Mouse (Mus musculus): ENCODE results near the gene Mybpc2. TPM values are rescaled to one million over a fixed set of nuclear protein-coding genes. Genes with fewer than 3 reads are reported as not detected.

Mybpc2 gene
- polyA plus RNA-seq, 1 experiment from 2014 or later: 0.27 TPM

Small RNA genes within 50 kb of the gene (microRNA-seq; reads per million reads assigned to microRNA genes)
- gene Mir7052: 0.77 reads per million
- gene Mir7053: not detected

Other genes starting within 250 kb of the Mybpc2 start
- gene Clec11a, start 217.8 kb downstream of the Mybpc2 start, polyA plus RNA-seq (2015; fragmentation: Nextera tagmentation; extraction: Ambion mirVana): 5.1 and 6.9 TPM in 2 replicates
- gene Shank1, start 214.4 kb downstream of the Mybpc2 start, polyA plus RNA-seq (2015; fragmentation: Nextera tagmentation; extraction: Ambion mirVana): 2.2 TPM in 2 replicates
- 1.6 and 1.7 TPM in 2 replicates for gene Syt3, start 140.6 kb downstream of the Mybpc2 start, polyA plus RNA-seq (2015; fragmentation: Nextera tagmentation; extraction: Ambion mirVana)
- 0.80 and 1.2 TPM in 2 replicates for gene 1700008O03Rik, start 138.8 kb downstream of the Mybpc2 start, polyA plus RNA-seq (2015; fragmentation: Nextera tagmentation; extraction: Ambion mirVana)
- gene Lrrc4b, start 95.6 kb downstream of the Mybpc2 start, polyA plus RNA-seq (2015; fragmentation: Nextera tagmentation; extraction: Ambion mirVana): 0.70 and 0.81 TPM in 2 replicates
- 0.94 and 1.7 TPM in 2 replicates for gene Aspdh, start 59.3 kb downstream of the Mybpc2 start, polyA plus RNA-seq (2015; fragmentation: Nextera tagmentation; extraction: Ambion mirVana)
- gene Josd2, start 56.7 kb downstream of the Mybpc2 start, polyA plus RNA-seq (2015; fragmentation: Nextera tagmentation; extraction: Ambion mirVana): 91.3 and 105 TPM in 2 replicates
- gene Emc10, start 28.1 kb downstream of the Mybpc2 start, polyA plus RNA-seq (2015; fragmentation: Nextera tagmentation; extraction: Ambion mirVana): 98.8 and 106 TPM in 2 replicates
- gene Fam71e1, start 28.1 kb downstream of the Mybpc2 start, polyA plus RNA-seq (2015; fragmentation: Nextera tagmentation; extraction: Ambion mirVana): 9.1 and 12.3 TPM in 2 replicates
- gene Spib, start 7.4 kb upstream of the Mybpc2 start, polyA plus RNA-seq (2015; fragmentation: Nextera tagmentation; extraction: Ambion mirVana): 0.40 and 0.42 TPM in 2 replicates
- 69.8 and 75.6 TPM in 2 replicates for gene Pold1, start 24.2 kb upstream of the Mybpc2 start, polyA plus RNA-seq (2015; fragmentation: Nextera tagmentation; extraction: Ambion mirVana)
- gene Nr1h2, start 29.3 kb upstream of the Mybpc2 start, polyA plus RNA-seq (2015; fragmentation: Nextera tagmentation; extraction: Ambion mirVana): 62.9 and 65.0 TPM in 2 replicates
- gene Napsa, start 47.7 kb upstream of the Mybpc2 start, polyA plus RNA-seq (2015; fragmentation: Nextera tagmentation; extraction: Ambion mirVana): 4.9 and 5.0 TPM in 2 replicates
- gene Kcnc3, start 66.0 kb upstream of the Mybpc2 start, polyA plus RNA-seq (2015; fragmentation: Nextera tagmentation; extraction: Ambion mirVana): 0.30 and 0.39 TPM in 2 replicates
- gene Myh14, start 146.2 kb upstream of the Mybpc2 start, polyA plus RNA-seq (2015; fragmentation: Nextera tagmentation; extraction: Ambion mirVana): 29.0 and 32.7 TPM in 2 replicates
- not detected in 2 replicates for gene Izumo2, start 184.1 kb upstream of the Mybpc2 start, polyA plus RNA-seq (2015; fragmentation: Nextera tagmentation; extraction: Ambion mirVana)
- 32.5 and 33.2 TPM in 2 replicates for gene Vrk3, start 223.8 kb upstream of the Mybpc2 start, polyA plus RNA-seq (2015; fragmentation: Nextera tagmentation; extraction: Ambion mirVana)
- gene Zfp473, start 226.4 kb upstream of the Mybpc2 start, polyA plus RNA-seq (2015; fragmentation: Nextera tagmentation; extraction: Ambion mirVana): 2.1 and 2.3 TPM in 2 replicates